Mouse (Mus musculus) liver, postnatal 0 days (tissue): ENCODE measurements around the gene Dppa3.

Source experiments
- CTCF ChIP-seq: sonication (generic); IDR thresholded peaks from 2 replicates; pipeline ENCODE4 v1.5.1; 2016; ENCODE audit warnings: antibody characterized with exemption, low read depth
- EP300 ChIP-seq: IDR thresholded peaks from 2 replicates; pipeline ENCODE4 v1.6.1; 2016; ENCODE audit warnings: antibody characterized with exemption, low read depth, mild to moderate bottlenecking

GRCm38 (mm10) chr6:122612426-122612825 lies 13.8 kb upstream of the Dppa3 start:
- TF ChIP-seq CTCF (no peak), EP300 (no peak)
